Mouse (Mus musculus) MEL (cell line): ENCODE measurements around the gene Dot1l.

Experiments used
- CTCF ChIP-seq, 3 experiments: IDR thresholded peaks in 2 of 3; conservative IDR thresholded peaks in 1 of 3; 2 replicates each; pipeline ENCODE4 v1.5.1; 2011 to 2012; ENCODE audit warnings: low read length in 3 of 3, low read depth in 2 of 3, mild to moderate bottlenecking in 2 of 3, improper control_type of control experiment in 1 of 3, inconsistent platforms in 1 of 3, mixed read lengths in 1 of 3, moderate library complexity in 1 of 3; ENCODE audit not compliant: control insufficient read depth in 1 of 3, insufficient read depth in 1 of 3, poor library complexity in 1 of 3, severe bottlenecking in 1 of 3
- GABPA ChIP-seq: IDR thresholded peaks from 2 replicates; pipeline ENCODE4 v1.6.1; 2012; ENCODE audit warnings: low read depth, mild to moderate bottlenecking, inconsistent platforms, low read length, improper control_type of control experiment, moderate library complexity
- GATA1 ChIP-seq: IDR thresholded peaks from 2 replicates; pipeline ENCODE4 v1.6.1; 2011; ENCODE audit warnings: low read depth, low read length, improper control_type of control experiment
- MYC ChIP-seq: IDR thresholded peaks from 2 replicates; pipeline ENCODE4 v1.6.1; 2011; ENCODE audit warnings: low read depth, mild to moderate bottlenecking, low read length, improper control_type of control experiment, moderate library complexity
- NELFE ChIP-seq: IDR thresholded peaks from 2 replicates; pipeline ENCODE4 v1.6.1; 2011; ENCODE audit warnings: low read depth, low read length, improper control_type of control experiment
- POLR2A ChIP-seq, 2 experiments: IDR thresholded peaks; 2 replicates each; pipeline ENCODE4 v1.6.1; 2011 to 2012; ENCODE audit warnings: low read length in 2 of 2, mild to moderate bottlenecking in 2 of 2, control low read depth in 1 of 2, improper control_type of control experiment in 1 of 2, low read depth in 1 of 2, moderate library complexity in 1 of 2; ENCODE audit not compliant: control insufficient read depth in 1 of 2, insufficient read depth in 1 of 2, poor library complexity in 1 of 2
- POLR2AphosphoS2 ChIP-seq: IDR thresholded peaks from 2 replicates; pipeline ENCODE4 v1.6.1; 2011; ENCODE audit warnings: low read length, improper control_type of control experiment
- UBTF ChIP-seq: IDR thresholded peaks from 2 replicates; pipeline ENCODE4 v1.6.1; 2012; ENCODE audit warnings: low read depth, mild to moderate bottlenecking, inconsistent platforms, low read length, improper control_type of control experiment, moderate library complexity, borderline replicate concordance; ENCODE audit not compliant: insufficient read depth
- ZNF384 ChIP-seq: IDR thresholded peaks from 2 replicates; pipeline ENCODE4 v1.6.1; 2012; ENCODE audit warnings: low read depth, mild to moderate bottlenecking, inconsistent platforms, low read length, improper control_type of control experiment

DNA sequence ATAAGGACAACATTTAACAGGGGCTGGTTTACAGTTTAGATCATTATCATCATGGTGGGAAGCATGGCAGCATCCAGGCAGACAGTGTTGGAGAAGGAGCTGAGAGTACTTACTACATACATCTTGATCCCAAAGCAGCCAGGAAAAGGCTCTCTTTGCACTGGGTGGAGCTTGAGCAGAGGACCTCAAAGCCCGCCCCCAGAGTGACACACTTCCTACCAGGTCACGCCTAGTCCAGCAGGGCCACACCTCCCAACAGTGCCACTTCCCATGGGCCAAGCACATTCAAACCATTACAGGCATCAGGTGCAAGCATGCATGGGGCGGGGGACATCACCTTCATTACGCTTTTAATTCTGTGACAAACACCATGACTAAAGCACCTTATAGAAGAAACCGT is 10.7 kb upstream of the Dot1l start:
- no peak for TF ChIP-seq UBTF
- no peak for TF ChIP-seq MYC
- no peak for TF ChIP-seq GATA1
- TF ChIP-seq NELFE, result no peak
- TF ChIP-seq GABPA, result no peak
- TF ChIP-seq CTCF (IDR thresholded peaks at IDR 0.05 in 2 of 3, conservative IDR thresholded peaks at IDR 0.05 in 1 of 3; ENCODE audit: control insufficient read depth in 1 of 3, insufficient read depth in 1 of 3, low read depth in 2 of 3, low read length in 3 of 3, poor library complexity in 1 of 3, severe bottlenecking in 1 of 3), result no peak
- no peak for TF ChIP-seq ZNF384
- no peak for TF ChIP-seq POLR2A (IDR thresholded peaks at IDR 0.05; ENCODE audit: control insufficient read depth in 1 of 2, insufficient read depth in 1 of 2, low read depth in 1 of 2, low read length in 2 of 2, poor library complexity in 1 of 2)
- TF ChIP-seq POLR2AphosphoS2, result no peak
